Mouse (Mus musculus) midbrain, embryonic 12.5 days (tissue): Measurements from ENCODE around the gene Nceh1. TPM values are rescaled to one million over a fixed set of nuclear protein-coding genes. Genes with fewer than 3 reads are reported as not detected.

ENCODE experiments used
- ATAC-seq: fragments of 200-750 bp; cut with Nextera tagmentation; 2 replicates; pipeline ENCODE4 v1.8.0; 2017; ENCODE audit warnings: low read depth, moderate TSS enrichment, moderate library complexity; ENCODE audit not compliant: low FRiP score
- H3K27ac ChIP-seq: fragments of 300-500 bp; sonication (generic); replicated peaks from 2 replicates; pipeline ENCODE4 v1.5.1; 2016; ENCODE audit warnings: mild to moderate bottlenecking
- H3K27me3 ChIP-seq: fragments of 300-500 bp; sonication (generic); 2 replicates; pipeline ENCODE4 v1.6.1; 2016; ENCODE audit warnings: mild to moderate bottlenecking
- H3K36me3 ChIP-seq: fragments of 300-500 bp; sonication (generic); 2 replicates; pipeline ENCODE4 v1.6.1; 2016
- H3K4me1 ChIP-seq: fragments of 300-500 bp; sonication (generic); 2 replicates; pipeline ENCODE4 v1.6.1; 2016
- H3K4me2 ChIP-seq: fragments of 300-500 bp; sonication (generic); replicated peaks from 2 replicates; pipeline ENCODE4 v1.6.1; 2016; ENCODE audit warnings: mild to moderate bottlenecking, moderate library complexity
- H3K4me3 ChIP-seq: fragments of 300-500 bp; sonication (generic); 2 replicates; pipeline ENCODE4 v1.5.1; 2016; ENCODE audit warnings: mild to moderate bottlenecking
- H3K9ac ChIP-seq: fragments of 300-500 bp; sonication (generic); replicated peaks from 2 replicates; pipeline ENCODE4 v1.6.1; 2016; ENCODE audit warnings: mild to moderate bottlenecking, moderate library complexity
- H3K9me3 ChIP-seq: fragments of 300-500 bp; sonication (generic); 2 replicates; pipeline ENCODE4 v1.6.1; 2016; ENCODE audit warnings: mild to moderate bottlenecking
- WGBS: fragments of 180-500 bp; shearing (Covaris S2); methylation state at CpG from one replicate; pipeline ENCODE4 v1.1.7; 2016; 5-methylcytosine and 5-hydroxymethylcytosine counted together
- polyA plus RNA-seq: library from polyadenylated mRNA; unstranded; fragments of >200 nt; fragmentation: Nextera tagmentation; extraction: Ambion mirVana; gene quantifications from 2 replicates; pipeline ENCODE4 v1.2.1, GENCODE M21; 2016

Nceh1 gene
- polyA plus RNA-seq, 1 experiment from 2014 or later = 5.0 TPM

DNA sequence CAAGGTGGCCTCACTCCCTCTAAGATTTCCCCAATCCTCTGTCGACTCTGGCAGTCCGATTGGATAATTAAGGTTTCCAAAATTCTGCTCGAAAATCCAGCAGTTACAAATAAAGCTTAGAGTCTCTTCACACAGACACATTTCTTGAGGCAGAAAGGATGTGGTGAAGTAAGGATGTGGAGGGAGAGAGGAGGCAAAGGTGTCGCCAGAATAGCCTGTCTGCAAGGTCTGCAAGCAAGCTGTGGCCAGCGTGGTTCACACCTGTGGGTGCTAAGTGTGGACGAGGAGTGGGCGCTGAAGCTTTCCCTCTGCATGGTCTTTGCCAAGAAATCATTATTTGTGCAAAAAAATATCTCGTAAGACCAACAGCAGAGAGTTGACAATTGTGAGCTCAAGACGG is 139.8 kb downstream of the Nceh1 start:
- no peaks in the 10 kb centered on the region for H3K9me3 ChIP-seq
- no peak overlapping the region for H3K4me3 ChIP-seq
- ATAC-seq = no peak
- H3K27me3 ChIP-seq = no peaks in the 10 kb centered on the region
- H3K4me1 ChIP-seq = no peaks in the 10 kb centered on the region
- no peak overlapping the region for H3K4me2 ChIP-seq
- no peak overlapping the region for H3K27ac ChIP-seq
- H3K9ac ChIP-seq = no peak overlapping the region
- WGBS = 87% methylated on average over 9 of the region's 9 CpGs
- H3K36me3 ChIP-seq = no peaks in the 10 kb centered on the region

- Histone ChIP-seq H3K9ac (no peak overlapping the region), H3K27me3 (no peaks in the 10 kb centered on the region), H3K36me3 (no peaks in the 10 kb centered on the region), H3K4me1 (no peaks in the 10 kb centered on the region), H3K27ac (no peak overlapping the region), H3K4me3 (no peak overlapping the region), H3K4me2 (no peak overlapping the region), H3K9me3 (no peaks in the 10 kb centered on the region)
- ATAC-seq = no peak
- WGBS = 83% methylated on average over 5 of the region's 5 CpGs
These were observed 140.8 kb downstream of the Nceh1 start for GRCm38 (mm10) chr3:27323551-27323950.

DNA sequence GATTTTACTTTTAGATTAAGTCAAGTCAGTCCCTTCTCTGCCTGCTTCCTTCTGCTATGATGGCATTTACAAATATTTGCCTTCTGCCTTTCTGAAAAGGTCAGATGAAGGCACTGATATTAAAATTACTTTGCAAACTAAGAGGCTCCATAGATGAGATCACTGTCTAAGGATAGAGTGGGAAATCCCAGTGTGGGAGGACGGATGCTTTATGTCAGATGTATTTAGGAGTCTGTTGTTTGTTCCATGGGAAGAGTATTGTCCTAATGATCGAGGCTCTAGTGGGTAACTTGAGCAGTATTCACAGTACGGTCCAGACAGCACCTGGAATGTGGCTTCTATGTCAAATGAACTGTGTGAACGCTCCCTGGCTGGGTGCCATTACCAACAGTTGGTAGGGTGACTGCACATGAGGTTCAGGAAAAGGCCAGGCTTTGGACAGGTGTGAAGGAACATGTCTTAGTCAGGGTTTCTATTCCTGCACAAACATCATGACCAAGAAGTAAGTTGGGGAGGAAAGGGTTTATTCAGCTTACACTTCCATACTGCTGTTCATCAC is 143.9 kb downstream of the Nceh1 start:
- WGBS = 78% methylated on average over 4 of the region's 4 CpGs
- no peak for ATAC-seq
- Histone ChIP-seq H3K4me3 (no peak overlapping the region), H3K4me2 (no peak overlapping the region), H3K4me1 (no peaks in the 10 kb centered on the region), H3K27ac (no peak overlapping the region), H3K36me3 (no peaks in the 10 kb centered on the region), H3K27me3 (no peaks in the 10 kb centered on the region), H3K9me3 (no peaks in the 10 kb centered on the region), H3K9ac (no peak overlapping the region)

DNA sequence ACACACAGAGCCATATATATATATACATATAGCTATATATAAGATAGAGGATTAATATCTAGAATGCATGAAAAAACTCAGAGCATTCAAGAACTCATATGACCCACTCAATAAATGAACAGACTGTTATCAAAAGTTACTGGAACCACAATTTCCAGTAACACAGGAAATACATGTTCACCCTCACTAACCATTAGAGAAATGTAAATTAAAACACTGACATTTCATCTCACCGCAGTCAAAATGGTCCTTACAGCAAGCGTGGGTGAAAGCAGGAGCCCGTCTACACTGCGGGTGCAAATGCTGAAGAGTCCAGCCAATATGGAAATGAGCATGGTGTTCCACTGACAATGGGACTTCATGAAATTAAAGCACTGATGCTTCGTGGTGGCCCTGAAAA is 147.9 kb downstream of the Nceh1 start:
- Histone ChIP-seq H3K27me3 (no peaks in the 10 kb centered on the region), H3K9me3 (no peaks in the 10 kb centered on the region), H3K36me3 (no peaks in the 10 kb centered on the region), H3K27ac (no peak overlapping the region), H3K4me3 (no peak overlapping the region), H3K4me2 (no peak overlapping the region), H3K9ac (no peak overlapping the region), H3K4me1 (no peaks in the 10 kb centered on the region)
- ATAC-seq = no peak
- 89% methylated on average over 5 of the region's 5 CpGs for WGBS

Other genes starting within 250 kb of the Nceh1 start
- gene Ect2, start 29.1 kb upstream of the Nceh1 start, polyA plus RNA-seq = 77.0 and 82.6 TPM in 2 replicates
- gene Tnfsf10, start 134.1 kb downstream of the Nceh1 start, polyA plus RNA-seq = not detected in 2 replicates
- gene Ghsr, start 188.4 kb downstream of the Nceh1 start, polyA plus RNA-seq = 0.14 TPM in 1 of 2 replicates, not detected in the other